Mouse (Mus musculus) myocyte (in vitro differentiated cells): Measurements from ENCODE around the gene Btbd11.

Source experiments
- MAX ChIP-seq: IDR thresholded peaks from one replicate; pipeline ENCODE4 v1.6.1; 2011; ENCODE audit warnings: low read depth, mild to moderate bottlenecking, control low read depth
- MYOD1 ChIP-seq, 3 experiments: IDR thresholded peaks; one replicate each; pipeline ENCODE4 v1.6.1; 2011; ENCODE audit warnings: control low read depth in 2 of 3, low read depth in 2 of 3, mild to moderate bottlenecking in 2 of 3, moderate library complexity in 1 of 3; ENCODE audit not compliant: insufficient read length in 2 of 3, control insufficient read depth in 1 of 3
- MYOG ChIP-seq, 3 experiments: IDR thresholded peaks; one replicate each; pipeline ENCODE4 v1.6.1; 2011; ENCODE audit warnings: control low read depth in 2 of 3, low read depth in 2 of 3, mild to moderate bottlenecking in 2 of 3; ENCODE audit not compliant: insufficient read length in 2 of 3, control insufficient read depth in 1 of 3, insufficient read depth in 1 of 3
- POLR2A ChIP-seq: IDR thresholded peaks from one replicate; pipeline ENCODE4 v1.6.1; 2011; ENCODE audit warnings: low read depth, mild to moderate bottlenecking, control low read depth, moderate library complexity; ENCODE audit not compliant: insufficient read length
- POLR2AphosphoS2 ChIP-seq: IDR thresholded peaks from one replicate; pipeline ENCODE4 v1.6.1; 2011; ENCODE audit warnings: low read depth, control low read depth; ENCODE audit not compliant: insufficient read length
- TCF12 ChIP-seq: IDR thresholded peaks from one replicate; pipeline ENCODE4 v1.6.1; 2011; ENCODE audit warnings: mild to moderate bottlenecking, control low read depth; ENCODE audit not compliant: poor library complexity, insufficient read depth, severe bottlenecking
- USF1 ChIP-seq: IDR thresholded peaks from one replicate; pipeline ENCODE4 v1.6.1; 2011; ENCODE audit warnings: low read depth, mild to moderate bottlenecking, control low read depth, moderate library complexity

- TF ChIP-seq POLR2A (no peak), USF1 (no peak), POLR2AphosphoS2 (no peak), TCF12 (no peak), MYOG (IDR thresholded peaks at IDR 0.05; ENCODE audit: control insufficient read depth in 1 of 3, insufficient read depth in 1 of 3, insufficient read length in 2 of 3, low read depth in 2 of 3) (no peak), MYOD1 (IDR thresholded peaks at IDR 0.05; ENCODE audit: control insufficient read depth in 1 of 3, insufficient read length in 2 of 3, low read depth in 2 of 3) (no peak), MAX (no peak)
Measured at GRCm38 (mm10) chr10:85496358-85496757, 109.7 kb downstream of the Btbd11 start.
